Mouse (Mus musculus): ENCODE data around the gene Ppfibp1. TPM values are rescaled to one million over a fixed set of nuclear protein-coding genes. Genes with fewer than 3 reads are reported as not detected.

Gene Ppfibp1
- total and polyA plus RNA-seq, 3 experiments: 23.4 to 28.2 (median 28.2) TPM

DNA sequence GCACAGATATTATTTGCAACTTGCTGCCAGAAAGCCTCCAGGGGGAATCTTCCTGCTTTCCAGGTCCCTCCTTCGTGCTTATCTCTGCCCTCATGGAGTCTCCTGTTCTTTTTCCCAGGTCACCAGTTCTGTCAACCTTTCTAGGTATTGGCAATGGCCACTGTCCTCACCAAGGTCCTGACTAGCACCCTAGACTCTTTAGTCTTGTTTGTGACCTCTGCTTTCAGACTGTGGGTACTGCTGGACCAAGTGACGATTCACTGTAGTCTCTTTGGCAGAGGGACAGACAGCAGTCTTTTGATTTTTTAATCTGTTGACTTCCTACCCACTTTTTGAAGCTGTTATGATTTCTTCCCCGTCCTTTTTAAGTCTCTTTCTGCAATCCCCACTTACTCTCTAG is 39.8 kb downstream of the Ppfibp1 start:
- H3K27ac ChIP-seq (ENCODE audit: insufficient read depth, low read depth): no peak overlapping the region
- H3K4me1 ChIP-seq (ENCODE audit: control insufficient read depth in 1 of 2, insufficient read depth in 2 of 2): peaks cover 0 to 4% of the 10 kb centered on the region in 2 experiments; a peak in 1 of 4 replicates

DNA sequence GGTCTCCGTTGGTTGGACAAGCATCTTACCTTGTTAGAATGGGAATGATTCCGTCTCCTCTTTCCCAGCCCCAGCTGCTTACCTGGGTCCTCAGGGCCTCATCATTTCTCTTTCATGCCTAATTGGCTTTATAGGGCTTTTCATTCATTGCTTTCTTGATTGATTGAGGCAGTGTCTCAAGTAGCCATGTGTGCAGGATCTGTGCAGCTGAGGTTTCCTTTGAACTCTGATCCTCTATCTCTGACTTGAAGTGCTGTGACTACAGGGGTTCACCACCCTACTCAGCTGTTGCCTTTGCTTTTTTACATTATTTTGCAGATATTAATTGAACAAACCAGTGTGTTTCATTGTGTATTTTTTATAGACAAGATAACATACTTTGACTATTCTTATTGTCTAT is 40.7 kb downstream of the Ppfibp1 start:
- no peak for DNase-seq (ENCODE audit: extremely low read depth)
- Histone ChIP-seq H3K4me1 (ENCODE audit: control insufficient read depth in 1 of 2, insufficient read depth in 2 of 2) (peaks cover 0 to 8% of the 10 kb centered on the region in 2 experiments; a peak in 1 of 4 replicates), H3K27me3 (replicated peaks) (no peaks in the 10 kb centered on the region), H3K4me3 (replicated peaks in 1 of 3; ENCODE audit: low read depth in 2 of 3, low read length in 2 of 3, poor library complexity in 1 of 3) (no peak overlapping the region), H3K9ac (ENCODE audit: insufficient read depth, low read depth) (no peak overlapping the region), H3K79me2 (replicated peaks; ENCODE audit: control insufficient read depth, extremely low read depth, insufficient read depth, poor library complexity, severe bottlenecking) (no peaks in the 10 kb centered on the region), H3K9me3 (replicated peaks; ENCODE audit: low read length) (no peaks in the 10 kb centered on the region), H3K4me2 (ENCODE audit: insufficient read depth, low read depth, poor library complexity, severe bottlenecking) (no peak overlapping the region), H3K27ac (ENCODE audit: insufficient read depth, low read depth) (no peak overlapping the region), H3K36me3 (replicated peaks in 1 of 2; ENCODE audit: control insufficient read depth in 1 of 2, insufficient read depth in 1 of 2, low read length in 1 of 2) (peaks cover 0 to 9% of the 10 kb centered on the region in 2 experiments)
- dilution Hi-C loops (cut with MboI; ENCODE audit: extremely low pct_ligation_motif_present, extremely low pct_unique_long_range_greater_than_20kb, low sequenced_read_pairs): no loop called here
- in situ Hi-C loops (cut with MboI; ENCODE audit: low pct_ligation_motif_present, low pct_unique_long_range_greater_than_20kb, low sequenced_read_pairs): no loop called here
- TF ChIP-seq POLR2A (IDR thresholded peaks at IDR 0.05; ENCODE audit: low read depth, low read length) (no peak), NRF1 (IDR thresholded peaks at IDR 0.05; ENCODE audit: low read depth, low read length) (no peak), CTCF (conservative IDR thresholded peaks at IDR 0.05 in 1 of 2, IDR thresholded peaks at IDR 0.05 in 1 of 2; ENCODE audit: low read depth in 2 of 2, low read length in 2 of 2) (no peak), MYC (IDR thresholded peaks at IDR 0.05; ENCODE audit: low read depth, low read length) (no peak), SIN3A (IDR thresholded peaks at IDR 0.05; ENCODE audit: low read length) (no peak), IRF4 (IDR thresholded peaks at IDR 0.05; ENCODE audit: low read depth, low read length) (no peak), TBP (conservative IDR thresholded peaks at IDR 0.05; ENCODE audit: low read depth, low read length) (no peak), BHLHE40 (IDR thresholded peaks at IDR 0.05; ENCODE audit: low read depth, low read length) (no peak), SMC3 (IDR thresholded peaks at IDR 0.05; ENCODE audit: low read depth, low read length) (no peak), GABPA (IDR thresholded peaks at IDR 0.05; ENCODE audit: insufficient replicate concordance, low read depth, low read length) (no peak), RCOR1 (conservative IDR thresholded peaks at IDR 0.05; ENCODE audit: low read depth, low read length) (no peak), USF2 (conservative IDR thresholded peaks at IDR 0.05; ENCODE audit: low read depth, low read length) (no peak), PAX5 (IDR thresholded peaks at IDR 0.05; ENCODE audit: low read length) (no peak), HCFC1 (IDR thresholded peaks at IDR 0.05; ENCODE audit: low read depth, low read length) (no peak), RAD21 (IDR thresholded peaks at IDR 0.05; ENCODE audit: low read depth, low read length) (no peak), CHD2 (IDR thresholded peaks at IDR 0.05; ENCODE audit: low read length) (no peak), CHD1 (IDR thresholded peaks at IDR 0.05; ENCODE audit: low read depth, low read length) (no peak), ZMIZ1 (IDR thresholded peaks at IDR 0.05; ENCODE audit: low read depth, low read length) (no peak), POLR2AphosphoS2 (IDR thresholded peaks at IDR 0.05; ENCODE audit: low read depth, low read length) (no peak)

More for the DNA sequence above, 39.8 kb downstream of the Ppfibp1 start:
- H3K4me2 ChIP-seq (ENCODE audit: insufficient read depth, low read depth, poor library complexity, severe bottlenecking): no peak overlapping the region
- no peak overlapping the region for H3K9ac ChIP-seq (ENCODE audit: insufficient read depth, low read depth)
- no peaks in the 10 kb centered on the region for H3K9me3 ChIP-seq (replicated peaks; ENCODE audit: low read length)
- H3K4me3 ChIP-seq (replicated peaks in 1 of 3; ENCODE audit: low read depth in 2 of 3, low read length in 2 of 3, poor library complexity in 1 of 3): no peak overlapping the region
- in situ Hi-C loops (cut with MboI; ENCODE audit: low pct_ligation_motif_present, low pct_unique_long_range_greater_than_20kb, low sequenced_read_pairs): no loop called here
- peaks cover 0 to 7% of the 10 kb centered on the region in 2 experiments for H3K36me3 ChIP-seq (replicated peaks in 1 of 2; ENCODE audit: control insufficient read depth in 1 of 2, insufficient read depth in 1 of 2, low read length in 1 of 2)
- H3K27me3 ChIP-seq (replicated peaks): no peaks in the 10 kb centered on the region
- H3K79me2 ChIP-seq (replicated peaks; ENCODE audit: control insufficient read depth, extremely low read depth, insufficient read depth, poor library complexity, severe bottlenecking): no peaks in the 10 kb centered on the region
- no peak for TF ChIP-seq ZC3H11A (IDR thresholded peaks at IDR 0.05; ENCODE audit: low read depth, low read length)
- TF ChIP-seq CTCF (conservative IDR thresholded peaks at IDR 0.05 in 1 of 2, IDR thresholded peaks at IDR 0.05 in 1 of 2; ENCODE audit: low read depth in 2 of 2, low read length in 2 of 2): no peak
- no peak for TF ChIP-seq SMC3 (IDR thresholded peaks at IDR 0.05; ENCODE audit: low read depth, low read length)
- no peak for TF ChIP-seq RCOR1 (conservative IDR thresholded peaks at IDR 0.05; ENCODE audit: low read depth, low read length)
- no peak for TF ChIP-seq MEF2A (IDR thresholded peaks at IDR 0.05; ENCODE audit: borderline replicate concordance, low read depth, low read length)
- DNase-seq (ENCODE audit: extremely low read depth): no peak
- dilution Hi-C loops (cut with MboI; ENCODE audit: extremely low pct_ligation_motif_present, extremely low pct_unique_long_range_greater_than_20kb, low sequenced_read_pairs): no loop called here
